Mouse (Mus musculus) stomach, embryonic 15.5 days (tissue): ENCODE measurements around the gene F11r. TPM values are rescaled to one million over a fixed set of nuclear protein-coding genes. Genes with fewer than 3 reads are reported as not detected.

Experiments used
- ATAC-seq: fragments of 200-750 bp; cut with Nextera tagmentation; 2 replicates; pipeline ENCODE4 v1.8.0; 2017; ENCODE audit warnings: low read depth, moderate number of reproducible peaks, moderate TSS enrichment; ENCODE audit not compliant: insufficient read depth, low FRiP score
- H3K27ac ChIP-seq: fragments of 300-500 bp; sonication (generic); 2 replicates; pipeline ENCODE4 v1.5.1; 2015; ENCODE audit warnings: mild to moderate bottlenecking, inconsistent platforms
- H3K27me3 ChIP-seq: fragments of 300-500 bp; sonication (generic); replicated peaks from 2 replicates; pipeline ENCODE4 v1.6.1; 2015; ENCODE audit warnings: inconsistent platforms
- H3K36me3 ChIP-seq: fragments of 300-500 bp; sonication (generic); 2 replicates; pipeline ENCODE4 v1.6.1; 2015; ENCODE audit warnings: inconsistent platforms
- H3K4me1 ChIP-seq: fragments of 300-500 bp; sonication (generic); 2 replicates; pipeline ENCODE4 v1.6.1; 2015; ENCODE audit warnings: inconsistent platforms
- H3K4me2 ChIP-seq: fragments of 300-500 bp; sonication (generic); 2 replicates; pipeline ENCODE4 v1.6.1; 2015; ENCODE audit warnings: mild to moderate bottlenecking, inconsistent platforms
- H3K4me3 ChIP-seq: fragments of 300-500 bp; sonication (generic); replicated peaks from 2 replicates; pipeline ENCODE4 v1.5.1; 2015; ENCODE audit warnings: inconsistent platforms
- H3K9ac ChIP-seq: fragments of 300-500 bp; sonication (generic); 2 replicates; pipeline ENCODE4 v1.6.1; 2015; ENCODE audit warnings: inconsistent platforms
- H3K9me3 ChIP-seq: fragments of 300-500 bp; sonication (generic); 2 replicates; pipeline ENCODE4 v1.6.1; 2016; ENCODE audit warnings: inconsistent platforms
- WGBS: fragments of 180-500 bp; shearing (Covaris S2); methylation state at CpG from one replicate; pipeline ENCODE4 v1.1.7; 2015; 5-methylcytosine and 5-hydroxymethylcytosine counted together
- polyA plus RNA-seq: library from polyadenylated mRNA; unstranded; fragments of >200 nt; fragmentation: Nextera tagmentation; extraction: Ambion mirVana; gene quantifications from 2 replicates; pipeline ENCODE4 v1.2.1, GENCODE M21; 2015

The F11r gene
- polyA plus RNA-seq, 1 experiment from 2014 or later: 108 TPM

DNA sequence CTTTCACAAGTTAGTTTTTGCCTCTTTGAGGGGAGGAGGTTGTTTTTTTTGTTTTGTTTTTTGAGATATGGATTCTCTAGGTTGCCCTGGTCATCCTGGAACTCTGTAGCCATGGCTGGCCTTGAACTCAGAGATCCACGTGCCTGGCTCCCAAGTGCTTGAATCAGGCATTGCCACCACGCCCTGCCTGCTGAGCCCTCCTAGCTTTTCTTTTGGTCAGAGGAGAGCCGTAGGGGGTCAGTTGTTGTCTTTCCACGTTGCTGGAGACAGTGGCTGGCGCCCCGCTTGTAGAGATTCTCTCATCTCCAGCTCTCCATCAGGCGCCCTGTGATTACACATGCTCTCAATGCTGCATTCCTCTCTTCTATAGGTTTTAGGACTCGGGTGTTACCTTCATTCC lies 23.7 kb upstream of the F11r start:
- WGBS: 78% methylated on average over 8 of the region's 8 CpGs
- no peak overlapping the region for H3K9ac ChIP-seq
- H3K27me3 ChIP-seq: no peaks in the 10 kb centered on the region
- H3K4me2 ChIP-seq: no peak overlapping the region
- peaks cover 10% of the 10 kb centered on the region; the same call in 1 of the 2 replicates for H3K4me1 ChIP-seq
- H3K36me3 ChIP-seq: peaks cover 26% of the 10 kb centered on the region
- no peak for ATAC-seq
- H3K9me3 ChIP-seq: no peaks in the 10 kb centered on the region
- no peak overlapping the region for H3K4me3 ChIP-seq
- H3K27ac ChIP-seq: no peak overlapping the region

DNA sequence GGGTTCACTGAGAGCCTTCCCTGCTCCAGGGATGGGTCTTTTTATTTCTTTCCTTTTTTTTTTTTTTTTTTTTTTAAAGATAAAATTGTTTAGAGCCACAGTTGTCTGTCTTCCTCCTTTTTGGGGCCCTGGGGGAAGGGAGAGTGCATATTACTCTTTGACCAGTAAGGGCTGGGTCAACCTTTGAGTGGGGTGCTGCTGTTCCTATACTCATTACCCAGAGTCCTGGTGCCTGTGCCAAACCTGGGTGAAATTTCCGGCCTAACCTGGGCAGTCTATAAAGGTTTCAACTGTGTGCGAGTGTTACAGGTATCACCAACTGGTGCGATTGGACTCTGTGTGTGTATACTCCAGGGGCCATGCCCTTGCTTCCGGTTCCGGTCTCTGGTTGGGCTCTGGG lies 18.7 kb upstream of the F11r start, which contains the start of gene Tstd1:
Gene Tstd1, plus strand, starts transcription at position 213 of the 400 bp plus-strand sequence.
- Histone ChIP-seq H3K9me3 (no peaks in the 10 kb centered on the region), H3K4me2 (no peak within 1 kb of the TSS), H3K27ac (peak within 1 kb of the TSS; percentile 41; the same call in 1 of the 2 replicates), H3K4me1 (no peaks in the 10 kb centered on the region; the same call in 1 of the 2 replicates), H3K4me3 (no peak within 1 kb of the TSS), H3K36me3 (peaks cover 31% of the 10 kb centered on the region), H3K27me3 (no peaks in the 10 kb centered on the region), H3K9ac (no peak within 1 kb of the TSS)
- no peak for ATAC-seq
- WGBS: 77% methylated on average over 5 of the region's 5 CpGs

DNA sequence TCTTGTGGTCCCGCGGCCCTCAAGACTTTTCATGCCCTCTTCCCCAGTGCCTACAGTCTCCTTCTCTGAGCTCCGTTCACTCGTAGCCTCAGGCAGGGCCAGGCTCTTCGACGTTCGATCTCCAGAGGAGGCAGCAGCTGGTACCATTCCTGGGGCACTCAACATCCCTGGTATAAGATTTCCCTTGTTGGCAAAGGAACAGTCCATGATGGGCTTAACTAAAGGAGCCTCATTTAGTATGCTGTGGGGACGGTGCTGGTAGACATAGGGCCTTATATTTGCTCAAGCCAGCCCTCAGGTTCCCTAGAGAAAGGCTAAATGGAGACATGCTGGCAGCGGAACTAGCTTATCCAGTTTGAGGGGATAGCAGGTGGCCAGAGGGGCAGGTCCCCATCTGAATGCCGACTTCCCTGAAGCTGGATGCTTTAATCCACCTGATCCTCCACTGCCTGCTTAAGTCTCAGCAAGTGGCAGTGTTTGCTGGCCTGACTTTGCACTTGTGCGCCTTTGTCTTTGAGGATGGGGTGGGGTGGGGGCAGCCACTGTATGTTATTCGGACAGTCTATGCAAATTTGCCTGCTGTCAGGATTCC lies 17.9 kb upstream of the F11r start:
- Histone ChIP-seq H3K27ac (peak overlapping the region; percentile 41; the same call in 1 of the 2 replicates), H3K9me3 (no peaks in the 10 kb centered on the region), H3K4me1 (no peaks in the 10 kb centered on the region; the same call in 1 of the 2 replicates), H3K27me3 (no peaks in the 10 kb centered on the region), H3K9ac (no peak overlapping the region), H3K36me3 (peaks cover 31% of the 10 kb centered on the region), H3K4me3 (no peak overlapping the region), H3K4me2 (no peak overlapping the region)
- WGBS: 63% methylated on average over 12 of the region's 12 CpGs
- ATAC-seq: peak; percentile 36; the same call in 1 of the 2 replicates

DNA sequence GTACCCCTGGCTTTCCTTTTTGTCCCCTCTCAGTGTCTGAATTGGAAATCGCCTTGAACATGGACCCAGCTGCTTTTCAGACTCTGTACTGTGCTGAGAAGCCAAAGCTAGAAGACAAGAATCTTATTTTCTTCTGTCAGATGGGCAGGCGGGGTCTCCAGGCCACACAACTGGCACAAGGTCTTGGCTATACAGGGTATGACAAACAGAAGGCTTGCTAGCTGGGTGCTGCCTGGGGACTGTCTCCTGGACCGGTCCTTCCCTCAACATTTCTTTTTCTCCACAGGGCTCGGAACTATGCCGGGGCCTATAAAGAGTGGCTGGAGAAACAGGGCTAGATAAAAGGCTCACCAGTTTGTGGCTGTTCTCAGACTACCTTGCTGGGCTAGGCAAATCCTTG lies 17.4 kb upstream of the F11r start:
- Histone ChIP-seq H3K36me3 (peaks cover 31% of the 10 kb centered on the region), H3K27me3 (no peaks in the 10 kb centered on the region), H3K4me3 (no peak overlapping the region), H3K27ac (0 out of 2 replicates have a peak overlapping the region, but pooled peaks have one; percentile 37), H3K9me3 (no peaks in the 10 kb centered on the region), H3K9ac (no peak overlapping the region), H3K4me1 (peaks cover under 1% of the 10 kb centered on the region; the same call in 1 of the 2 replicates), H3K4me2 (no peak overlapping the region)
- 84% methylated on average over 5 of the region's 5 CpGs for WGBS
- no peak for ATAC-seq

DNA sequence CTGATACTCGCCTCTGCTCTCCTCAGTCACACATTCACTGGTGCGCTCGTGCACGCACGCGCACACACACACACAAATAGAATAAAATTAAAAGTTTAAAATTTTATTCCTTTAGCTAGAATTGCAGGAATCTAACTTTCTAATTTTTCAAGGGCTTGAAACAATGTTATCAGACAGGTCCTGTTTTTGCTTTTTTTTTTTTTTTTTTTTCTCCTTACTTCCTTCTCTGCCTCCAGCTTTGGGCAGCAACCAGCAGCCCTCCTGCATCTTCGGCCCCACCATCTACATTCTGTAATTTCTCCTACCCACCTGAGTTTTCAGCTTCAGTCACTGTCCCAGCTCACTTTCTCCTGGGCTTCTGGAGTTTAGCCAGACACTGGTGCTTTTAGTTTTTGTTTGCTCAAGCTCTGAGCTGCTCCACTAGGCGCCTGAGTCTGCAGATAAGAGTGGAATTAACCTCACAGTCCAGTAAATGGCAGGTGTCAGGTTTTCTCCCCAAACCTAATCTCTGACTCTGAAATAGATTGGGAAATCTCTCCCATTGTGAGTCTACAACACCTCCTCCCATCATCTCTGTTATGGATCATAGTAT lies 14.7 kb upstream of the F11r start:
- 76% methylated on average over 8 of the region's 8 CpGs for WGBS
- ATAC-seq: no peak

DNA sequence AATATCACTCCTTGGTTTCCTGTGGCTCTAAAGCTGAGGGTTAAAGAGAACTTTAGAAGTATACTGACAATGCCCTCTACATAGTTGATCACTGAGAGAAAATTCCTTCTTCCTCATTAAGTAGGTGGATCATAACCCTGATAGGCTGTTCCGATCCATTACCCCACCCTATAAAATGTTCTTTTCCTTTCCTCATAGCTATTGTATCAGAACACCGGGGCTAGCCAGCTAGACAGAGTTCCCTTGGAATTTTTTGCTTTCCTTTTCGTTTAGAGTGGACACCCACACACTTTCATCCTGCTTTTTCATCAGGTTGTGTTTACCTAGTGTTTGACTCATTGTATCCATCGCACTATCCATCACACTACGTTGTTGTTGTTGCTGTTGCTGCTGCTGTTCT lies 12.7 kb upstream of the F11r start:
- ATAC-seq: peak; percentile 8; the same call in 1 of the 2 replicates
- WGBS: 41% methylated on average over 5 of the region's 5 CpGs
- Histone ChIP-seq H3K9ac (no peak overlapping the region), H3K27ac (0 out of 2 replicates have a peak overlapping the region, but pooled peaks have one; percentile 44), H3K27me3 (no peaks in the 10 kb centered on the region), H3K36me3 (no peaks in the 10 kb centered on the region), H3K4me3 (no peak overlapping the region), H3K4me2 (no peak overlapping the region), H3K4me1 (peaks cover 6% of the 10 kb centered on the region), H3K9me3 (no peaks in the 10 kb centered on the region)

More for the DNA sequence above, 14.7 kb upstream of the F11r start:
- Histone ChIP-seq H3K9me3 (no peaks in the 10 kb centered on the region), H3K4me2 (no peak overlapping the region), H3K36me3 (peaks cover 11% of the 10 kb centered on the region; the same call in 1 of the 2 replicates), H3K9ac (no peak overlapping the region), H3K27ac (peak overlapping the region; percentile 26; the same call in 1 of the 2 replicates), H3K4me1 (peaks cover 6% of the 10 kb centered on the region), H3K4me3 (no peak overlapping the region), H3K27me3 (no peaks in the 10 kb centered on the region)

DNA sequence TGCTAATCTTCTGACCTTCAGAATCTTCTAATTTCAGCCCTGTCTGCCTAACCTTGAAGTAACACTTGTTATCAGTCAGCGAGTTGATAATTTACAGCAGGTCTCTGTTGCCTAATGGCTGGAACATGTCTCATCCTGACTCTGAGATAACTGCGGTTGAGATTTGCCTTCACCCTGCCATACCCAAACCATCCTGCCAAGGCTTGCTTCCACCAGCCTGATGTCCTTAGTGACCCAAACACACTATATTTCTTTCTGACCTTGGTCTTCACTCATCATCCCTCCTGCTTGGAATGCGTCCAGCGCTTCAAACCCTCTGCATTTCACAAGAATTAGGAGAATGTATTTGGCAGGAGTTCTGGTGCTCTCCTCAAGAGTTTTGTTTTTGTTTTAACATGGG lies 12.2 kb upstream of the F11r start:
- peak; percentile 13; the same call in 1 of the 2 replicates for ATAC-seq
- H3K27ac ChIP-seq: peak overlapping the region; percentile 44; the same call in 1 of the 2 replicates
- no peak overlapping the region for H3K9ac ChIP-seq
- no peaks in the 10 kb centered on the region for H3K27me3 ChIP-seq
- no peaks in the 10 kb centered on the region for H3K9me3 ChIP-seq
- WGBS: 41% methylated on average over 4 of the region's 4 CpGs
- H3K4me1 ChIP-seq: peaks cover 6% of the 10 kb centered on the region
- no peak overlapping the region for H3K4me3 ChIP-seq
- no peaks in the 10 kb centered on the region for H3K36me3 ChIP-seq
- H3K4me2 ChIP-seq: no peak overlapping the region

DNA sequence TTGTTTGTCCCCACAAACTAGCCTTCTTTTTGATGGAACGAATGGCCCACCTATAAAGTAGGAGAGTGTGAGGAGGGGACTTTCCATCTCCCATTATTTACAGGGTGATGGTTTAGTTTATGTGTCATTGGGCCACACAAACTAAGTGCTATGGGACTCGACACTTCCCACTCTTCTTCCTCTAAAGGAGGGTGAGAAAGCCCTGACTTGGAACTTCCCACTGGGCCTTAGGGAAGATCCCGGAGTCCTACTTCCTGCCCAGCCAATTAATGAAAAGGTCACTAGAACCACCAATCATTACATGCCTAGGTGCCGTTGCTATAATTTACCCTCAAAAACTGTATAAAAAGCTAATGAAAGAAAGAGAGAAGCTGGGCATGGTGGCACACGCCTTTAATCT lies 5.2 kb upstream of the F11r start:
- ATAC-seq: no peak
- Histone ChIP-seq H3K36me3 (no peaks in the 10 kb centered on the region), H3K27ac (no peak overlapping the region), H3K9me3 (no peaks in the 10 kb centered on the region), H3K4me2 (no peak overlapping the region), H3K9ac (no peak overlapping the region), H3K4me3 (no peak overlapping the region), H3K27me3 (no peaks in the 10 kb centered on the region), H3K4me1 (peaks cover 8% of the 10 kb centered on the region; the same call in 1 of the 2 replicates)
- 75% methylated on average over 5 of the region's 5 CpGs for WGBS

DNA sequence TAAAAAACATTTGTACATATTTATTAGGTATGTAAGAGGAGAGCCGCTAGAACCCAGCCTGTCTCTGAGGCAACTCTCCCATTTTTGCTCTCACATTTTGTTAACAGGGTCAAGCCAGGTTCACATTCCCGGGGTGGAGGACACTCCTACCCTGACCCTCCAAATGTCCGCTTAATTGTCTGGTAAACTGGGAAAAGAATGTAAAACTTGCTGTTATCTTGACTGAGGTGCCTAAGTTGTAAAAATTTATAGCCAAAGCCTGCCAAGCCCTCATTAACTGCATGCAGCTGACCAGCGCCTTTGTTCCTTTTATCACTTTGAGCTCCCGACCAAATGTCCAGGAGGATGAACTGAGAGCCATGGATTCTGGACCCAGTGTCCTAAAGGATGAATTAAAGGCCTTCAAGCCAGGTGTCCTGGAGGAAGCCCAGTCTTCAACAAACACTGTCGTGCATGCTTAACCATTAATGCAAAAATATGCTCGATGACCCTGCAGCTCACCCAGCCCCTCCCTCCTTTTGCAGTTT lies 2.0 kb upstream of the F11r start:
- no peaks in the 10 kb centered on the region for H3K9me3 ChIP-seq
- no peaks in the 10 kb centered on the region for H3K36me3 ChIP-seq
- H3K4me3 ChIP-seq: no peak overlapping the region
- H3K4me1 ChIP-seq: peaks cover 19% of the 10 kb centered on the region
- ATAC-seq: no peak
- H3K4me2 ChIP-seq: no peak overlapping the region
- H3K27me3 ChIP-seq: no peaks in the 10 kb centered on the region
- H3K27ac ChIP-seq: no peak overlapping the region
- no peak overlapping the region for H3K9ac ChIP-seq
- WGBS: 27% methylated on average over 7 of the region's 7 CpGs

DNA sequence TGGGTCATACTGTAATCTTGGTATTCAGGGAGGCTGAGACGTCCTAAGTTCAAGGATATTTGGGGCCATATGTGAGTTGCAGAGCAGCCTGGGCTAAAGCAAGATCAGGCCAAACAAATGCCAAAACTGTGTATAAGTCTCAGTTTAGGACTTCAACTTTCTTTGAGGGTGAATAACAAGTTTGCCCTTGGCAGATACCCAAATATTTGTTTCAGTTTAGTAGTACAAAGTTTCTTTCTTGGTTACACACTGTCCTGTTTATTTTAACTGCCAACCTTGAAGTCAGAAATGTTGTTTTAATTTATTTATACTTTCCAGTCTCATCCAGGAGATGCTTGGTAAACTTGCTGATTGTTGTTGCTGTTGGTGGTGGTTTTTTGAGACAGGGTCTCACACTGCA lies 1.4 kb upstream of the F11r start:
- Histone ChIP-seq H3K27me3 (no peaks in the 10 kb centered on the region), H3K4me3 (no peak overlapping the region), H3K9me3 (no peaks in the 10 kb centered on the region), H3K27ac (no peak overlapping the region), H3K4me2 (no peak overlapping the region), H3K4me1 (peaks cover 21% of the 10 kb centered on the region), H3K36me3 (no peaks in the 10 kb centered on the region), H3K9ac (no peak overlapping the region)
- WGBS: 51% methylated on average over 1 of the region's 1 CpGs
- no peak for ATAC-seq

DNA sequence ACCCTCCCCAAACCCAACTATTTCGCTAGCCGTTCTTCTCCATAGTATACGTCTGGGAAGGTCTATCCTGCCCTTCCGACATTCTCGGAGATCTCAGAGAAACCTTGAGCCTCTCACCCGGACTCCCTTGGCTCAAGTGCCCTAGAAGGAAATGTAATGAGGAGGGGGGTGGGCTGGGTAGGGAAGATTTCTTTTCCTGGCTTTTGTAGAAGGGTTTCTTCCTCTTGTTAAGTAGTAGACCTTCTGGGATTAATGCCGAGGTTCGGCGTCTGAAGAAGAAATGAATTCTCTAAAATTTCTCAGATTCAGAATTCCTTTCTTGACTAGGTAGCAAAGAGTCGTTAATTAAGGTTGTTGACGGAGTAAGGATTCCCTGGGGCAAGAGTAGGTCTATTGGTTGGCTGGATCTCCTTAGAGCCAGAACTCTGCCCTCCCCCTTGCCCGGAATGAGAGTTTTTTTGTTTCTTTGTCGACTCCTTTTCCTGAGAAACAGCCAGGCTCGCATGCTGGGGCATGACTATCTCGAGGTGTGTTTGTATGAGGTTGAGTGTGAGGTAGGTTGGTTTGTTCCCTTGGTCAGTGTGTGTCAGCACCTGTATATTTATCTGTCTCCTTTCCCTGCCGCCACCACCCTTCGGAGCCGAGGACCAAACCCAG lies 807 bp downstream of the F11r start:
- peak overlapping the region; percentile 51 for H3K4me3 ChIP-seq
- no peak for ATAC-seq
- WGBS: 5% methylated on average over 18 of the region's 18 CpGs
- H3K27ac ChIP-seq: peak overlapping the region; percentile 91
- H3K4me1 ChIP-seq: peaks cover 26% of the 10 kb centered on the region
- H3K36me3 ChIP-seq: no peaks in the 10 kb centered on the region
- H3K9me3 ChIP-seq: no peaks in the 10 kb centered on the region
- peak overlapping the region; percentile 32; the same call in 1 of the 2 replicates for H3K9ac ChIP-seq
- no peaks in the 10 kb centered on the region for H3K27me3 ChIP-seq
- H3K4me2 ChIP-seq: peak overlapping the region; percentile 56

DNA sequence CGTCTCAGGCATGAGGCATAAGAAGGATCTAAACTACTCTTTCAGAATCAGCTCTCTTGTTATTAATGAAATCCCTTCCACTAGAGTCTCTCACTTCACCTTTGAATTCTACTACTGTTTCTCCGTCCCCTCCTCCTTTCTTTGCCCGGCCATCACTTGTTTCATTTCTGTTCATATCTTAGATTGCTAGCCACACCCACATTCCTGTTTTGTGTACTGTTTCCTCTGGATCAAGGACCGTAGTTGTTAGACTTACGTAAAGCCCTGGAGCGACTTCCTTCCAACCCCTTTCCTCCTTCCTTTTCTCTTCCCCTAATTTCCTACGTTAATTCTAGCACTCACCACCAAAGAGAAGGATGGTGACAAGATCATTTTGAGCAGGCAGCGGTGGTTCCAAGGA lies 1.7 kb downstream of the F11r start:
- peak overlapping the region; percentile 91 for H3K27ac ChIP-seq
- ATAC-seq: no peak
- H3K27me3 ChIP-seq: no peaks in the 10 kb centered on the region
- WGBS: 23% methylated on average over 8 of the region's 8 CpGs
- H3K36me3 ChIP-seq: no peaks in the 10 kb centered on the region
- H3K4me1 ChIP-seq: peaks cover 26% of the 10 kb centered on the region
- H3K4me3 ChIP-seq: peak overlapping the region; percentile 51
- no peak overlapping the region for H3K9ac ChIP-seq
- peak overlapping the region; percentile 56 for H3K4me2 ChIP-seq
- H3K9me3 ChIP-seq: no peaks in the 10 kb centered on the region
